Mouse (Mus musculus): Measurements from ENCODE around the gene Ptgir. TPM values are rescaled to one million over a fixed set of nuclear protein-coding genes. Genes with fewer than 3 reads are reported as not detected.
A peak's percentile ranks its signal among the peaks of the same experiment; 100 is the strongest.

Ptgir gene
- under 1 TPM in 1 of 2 experiments, not detected in 1; 0.10 TPM for total RNA-seq (2021)
- long read RNA-seq = 0 reads

DNA sequence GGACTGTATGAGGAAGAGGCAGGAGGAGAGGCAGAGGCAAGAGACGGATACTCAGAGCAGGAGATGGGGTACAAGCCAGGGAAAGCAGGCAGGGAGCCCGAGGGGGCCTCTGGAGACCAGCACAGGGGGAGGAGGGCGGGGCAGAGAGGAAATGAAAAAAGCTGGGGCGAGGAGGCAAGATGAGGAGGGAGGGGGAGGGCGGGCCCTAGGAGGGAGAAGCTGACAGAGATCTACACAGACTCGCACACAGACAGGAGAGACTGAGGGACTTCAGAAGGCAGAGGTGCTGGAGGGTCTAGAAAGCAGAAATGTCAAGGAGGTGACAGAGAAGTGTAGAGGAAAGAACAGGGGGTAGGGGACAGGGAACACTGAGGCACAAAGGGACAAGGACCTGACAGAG, at the start of gene Ptgir:
Gene Ptgir, plus strand, starts transcription at position 210 of the 400 bp plus-strand sequence.
- no peak for DNase-seq (ENCODE audit: low spot score in 2 of 2)

DNA sequence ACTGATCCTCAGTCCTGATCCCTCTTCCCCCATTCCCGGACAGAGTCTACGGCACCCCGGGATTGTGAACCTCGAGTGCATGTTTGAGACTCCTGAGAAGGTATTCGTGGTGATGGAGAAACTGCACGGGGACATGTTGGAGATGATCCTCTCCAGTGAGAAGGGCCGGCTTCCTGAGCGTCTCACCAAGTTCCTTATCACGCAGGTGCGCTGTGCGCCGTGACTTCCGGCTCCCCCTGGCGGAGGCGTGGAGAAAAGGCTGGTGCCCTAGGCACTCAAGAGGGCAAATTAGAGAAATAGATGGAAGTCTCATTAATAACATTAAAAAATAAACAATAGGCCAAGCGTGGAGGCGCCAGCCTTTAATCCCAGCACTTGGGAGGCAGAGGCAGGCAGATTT, 48.0 kb upstream of the Ptgir start:
- peak in 1 of 2 experiments; percentile 34 for DNase-seq (ENCODE audit: low spot score in 2 of 2)

DNA sequence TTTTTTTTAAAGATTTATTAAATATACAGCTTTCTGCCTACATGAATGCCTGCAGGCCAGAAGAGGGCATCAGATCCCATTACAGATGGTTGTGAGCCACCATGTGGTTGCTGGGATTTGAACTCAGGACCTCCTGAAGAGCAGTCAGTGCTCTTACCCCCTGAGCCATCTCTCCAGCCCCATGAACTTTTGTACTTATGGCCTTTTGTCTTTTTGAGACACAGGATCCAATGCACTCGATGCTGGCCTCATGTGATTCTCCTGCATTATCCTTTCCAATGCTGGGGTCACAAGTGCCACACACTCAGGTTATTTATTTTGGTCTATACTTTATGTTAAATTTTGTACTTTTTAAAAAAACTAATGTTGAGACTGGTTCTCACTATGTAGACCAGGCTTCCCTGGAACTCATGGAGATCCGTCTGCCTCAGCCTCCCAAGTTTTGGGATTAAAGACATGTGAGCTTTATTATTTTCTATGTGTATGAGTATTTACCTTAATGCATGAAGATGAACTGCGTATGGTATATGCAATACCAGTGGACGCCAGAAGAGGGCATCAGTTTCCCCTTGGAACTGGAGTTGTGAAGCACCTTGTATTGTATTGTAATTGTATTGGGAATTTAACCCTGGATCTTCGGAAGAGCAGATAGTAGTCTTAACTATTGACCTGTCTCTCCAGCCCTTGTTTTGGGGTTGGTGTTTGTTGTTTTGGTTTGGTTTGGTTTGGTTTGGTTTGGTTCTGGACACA, 46.2 kb upstream of the Ptgir start:
- peak in 1 of 2 experiments; percentile 76 for DNase-seq (ENCODE audit: low spot score in 2 of 2)

DNA sequence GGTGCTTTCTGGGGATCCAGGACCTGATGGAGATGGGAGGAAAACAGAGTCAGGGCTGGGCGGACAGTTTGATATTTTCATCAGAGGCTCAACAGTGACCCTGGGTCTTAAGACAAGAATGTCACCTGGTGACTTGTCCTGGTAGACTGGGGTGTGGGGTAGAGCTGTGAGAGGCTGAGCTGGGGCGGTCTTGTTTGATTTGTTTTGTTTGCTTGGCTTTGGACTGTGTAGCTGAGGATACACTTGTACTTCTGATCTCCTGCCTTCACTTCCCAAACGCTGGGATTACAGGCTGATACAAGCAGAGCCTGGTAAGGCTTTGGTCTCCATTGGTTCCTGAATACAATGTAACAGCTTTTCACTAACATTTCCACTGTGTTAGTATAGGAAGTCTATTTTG, 38.8 kb upstream of the Ptgir start:
- no peak for DNase-seq (ENCODE audit: low spot score in 2 of 2)

DNA sequence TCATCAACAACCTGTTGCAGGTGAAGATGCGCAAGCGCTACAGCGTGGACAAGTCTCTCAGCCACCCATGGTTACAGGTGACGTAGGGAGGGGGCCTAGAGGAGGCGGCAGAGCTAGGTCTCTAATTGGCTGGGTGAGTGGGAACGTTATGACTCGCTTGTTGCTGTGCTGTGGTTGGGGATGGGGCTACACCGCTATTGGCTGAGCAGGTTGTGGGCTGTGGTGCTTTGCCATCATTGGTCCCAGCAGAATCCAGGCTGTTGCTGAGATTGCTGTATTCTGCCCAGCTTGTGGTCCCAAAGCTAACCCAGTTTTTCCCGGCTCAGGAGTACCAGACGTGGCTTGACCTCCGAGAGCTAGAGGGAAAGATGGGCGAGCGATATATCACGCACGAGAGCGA, 36.8 kb upstream of the Ptgir start:
- peak; percentile 95 to 96 for DNase-seq (ENCODE audit: low spot score in 2 of 2)

DNA sequence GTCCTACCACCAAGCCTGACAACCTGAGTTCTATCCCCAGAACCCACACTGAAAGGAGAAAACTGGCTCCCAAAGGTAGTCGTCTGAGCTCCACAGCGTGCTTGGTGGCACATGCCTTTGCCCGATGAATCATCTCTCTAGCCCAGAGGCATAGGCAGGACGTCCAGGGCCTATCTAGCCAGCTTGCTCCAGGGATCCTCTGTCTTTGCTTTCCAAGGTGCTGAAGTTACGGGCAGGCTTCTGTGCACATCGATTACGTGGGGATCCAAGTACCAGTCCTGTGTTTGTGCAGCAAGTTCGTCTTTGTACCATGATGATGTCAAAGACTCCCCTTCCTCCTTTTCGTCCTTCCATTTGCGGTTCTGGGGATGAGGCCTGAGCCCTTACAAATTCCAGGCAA, 34.7 kb upstream of the Ptgir start:
- no peak for DNase-seq (ENCODE audit: low spot score in 2 of 2)

DNA sequence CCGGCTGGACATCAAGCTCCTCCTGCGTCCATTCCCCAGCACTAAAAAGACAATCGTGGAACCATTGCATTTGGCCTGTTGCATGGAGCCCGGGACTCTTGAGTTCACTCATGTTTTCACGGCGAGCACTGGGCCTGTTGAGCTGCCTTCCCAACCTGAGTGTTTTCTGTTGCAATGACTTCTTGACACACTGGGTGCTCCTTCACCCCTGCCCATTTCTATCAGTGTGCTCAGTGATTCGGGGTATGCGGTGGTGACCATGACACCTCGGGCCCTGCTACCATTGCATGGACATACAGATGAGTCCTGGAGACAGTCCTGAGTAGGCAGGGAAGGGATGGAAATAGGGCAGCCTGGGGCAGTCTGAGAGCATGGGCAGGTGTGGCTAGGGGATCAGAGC, 33.8 kb upstream of the Ptgir start:
- DNase-seq (ENCODE audit: low spot score in 2 of 2) = no peak

DNA sequence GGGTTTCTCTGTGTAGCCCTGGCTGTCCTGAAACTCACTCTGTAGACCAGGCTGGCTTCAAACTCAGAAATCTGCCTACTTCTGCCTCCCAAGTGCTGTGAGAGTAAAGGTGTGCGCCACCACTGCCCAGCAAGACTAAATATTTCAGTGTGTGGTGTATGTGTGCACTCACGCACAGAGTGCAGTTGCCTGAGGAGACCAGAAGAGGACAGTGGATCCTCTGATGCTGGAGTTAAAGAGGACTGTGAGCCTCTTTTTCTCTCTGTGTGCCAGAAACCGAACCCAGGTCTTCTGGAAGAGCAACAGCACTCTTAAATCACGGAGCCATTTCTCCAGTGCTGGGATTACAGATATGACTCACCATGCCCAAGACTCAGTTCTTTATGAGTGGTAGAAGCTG, 32.9 kb upstream of the Ptgir start:
- no peak for DNase-seq (ENCODE audit: low spot score in 2 of 2)

DNA sequence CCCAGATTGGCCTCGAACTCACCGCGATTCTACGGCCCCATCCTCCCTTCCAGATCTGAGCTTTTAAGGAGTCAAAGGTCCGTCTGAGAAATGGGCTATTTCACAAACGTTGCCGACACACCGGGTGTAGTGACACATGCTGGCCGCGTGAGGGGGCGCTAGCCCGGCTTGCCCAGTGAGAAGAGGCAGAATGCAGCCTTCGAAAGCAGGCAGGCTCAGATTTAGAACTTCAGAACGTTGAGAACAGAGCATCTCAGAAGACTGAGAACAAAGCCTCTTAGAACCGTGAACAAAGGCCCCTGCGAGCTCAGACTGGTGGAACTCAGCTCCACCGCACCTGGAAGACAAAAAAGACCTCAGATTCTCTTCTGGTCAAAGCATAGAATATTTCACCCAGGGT, 32.1 kb upstream of the Ptgir start:
- peak; percentile 73 to 84 for DNase-seq (ENCODE audit: low spot score in 2 of 2)

DNA sequence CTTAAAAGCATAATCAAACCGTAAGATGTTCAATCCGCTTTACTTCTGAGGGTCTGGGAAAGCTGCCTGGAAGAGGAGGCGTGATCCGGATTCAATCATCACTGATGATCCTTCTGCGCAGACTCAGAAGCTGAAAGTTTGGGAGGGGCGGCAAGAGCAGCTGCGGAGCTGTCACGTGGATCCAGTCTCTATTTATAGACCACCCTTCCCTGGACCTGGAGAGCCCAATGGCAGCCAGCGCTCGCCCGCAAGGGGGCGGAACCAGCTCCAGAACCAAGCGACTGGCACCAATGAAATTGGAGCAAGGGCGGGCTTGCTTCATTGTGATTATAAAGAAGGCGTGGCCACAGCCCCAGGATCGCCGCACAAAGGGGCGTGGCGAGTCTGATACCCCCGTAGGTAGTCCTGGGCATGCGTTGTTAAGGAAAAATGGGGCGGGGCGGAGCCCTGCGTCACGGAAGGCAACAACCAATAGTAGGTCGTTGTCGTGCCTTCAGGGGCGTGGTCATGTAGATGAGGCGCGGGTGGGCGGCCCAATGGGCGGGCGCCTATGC, 31.5 kb upstream of the Ptgir start:
- peak; percentile 100 for DNase-seq (ENCODE audit: low spot score in 2 of 2)

DNA sequence AGATGAGACGGTGACA, 31.2 kb upstream of the Ptgir start, which contains the start of gene Dact3:
Gene Dact3, plus strand, starts transcription at position 8 of the 16 bp plus-strand sequence.
- DNase-seq (ENCODE audit: low spot score in 2 of 2) = no peak

DNA sequence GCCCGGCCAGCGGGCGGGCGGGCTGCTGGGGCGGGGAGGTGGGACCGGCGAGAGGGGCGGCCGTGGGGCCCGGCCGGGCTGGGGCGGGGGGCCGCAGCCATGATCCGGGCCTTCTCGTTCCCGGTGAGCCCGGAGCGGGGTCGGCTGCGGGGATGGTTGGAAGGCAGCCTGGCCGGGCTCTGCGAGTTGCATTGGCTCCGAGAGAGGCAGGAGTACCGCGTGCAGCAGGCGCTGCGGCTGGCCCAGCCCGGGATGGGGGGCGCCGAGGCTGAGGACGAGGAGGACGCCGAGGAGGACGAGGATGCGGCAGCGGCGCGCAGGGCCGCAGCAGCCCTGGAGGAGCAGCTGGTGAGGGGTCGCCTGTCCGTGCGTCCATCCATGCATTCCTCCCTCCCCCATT, 31.0 kb upstream of the Ptgir start:
- no peak for DNase-seq (ENCODE audit: low spot score in 2 of 2)

DNA sequence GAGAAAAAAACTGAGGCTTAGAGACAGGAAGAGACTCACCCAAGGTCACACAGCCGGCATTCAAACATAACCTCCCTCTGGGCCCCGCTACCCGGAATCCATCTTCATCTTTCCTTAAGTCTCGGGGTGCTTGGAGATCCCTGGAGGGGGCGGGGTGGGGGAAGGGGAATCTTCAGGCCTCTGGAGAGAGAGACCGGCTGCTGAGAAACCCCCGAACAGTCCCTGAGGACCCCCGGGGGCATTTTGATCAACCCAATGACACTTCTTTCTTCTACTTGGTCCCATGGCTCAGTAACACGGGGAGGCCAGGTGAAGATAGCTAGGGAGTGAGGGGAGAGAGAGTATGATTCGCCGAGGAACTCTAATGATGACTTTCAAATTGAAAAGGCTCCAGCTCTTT, 30.3 kb upstream of the Ptgir start:
- no peak for DNase-seq (ENCODE audit: low spot score in 2 of 2)

DNA sequence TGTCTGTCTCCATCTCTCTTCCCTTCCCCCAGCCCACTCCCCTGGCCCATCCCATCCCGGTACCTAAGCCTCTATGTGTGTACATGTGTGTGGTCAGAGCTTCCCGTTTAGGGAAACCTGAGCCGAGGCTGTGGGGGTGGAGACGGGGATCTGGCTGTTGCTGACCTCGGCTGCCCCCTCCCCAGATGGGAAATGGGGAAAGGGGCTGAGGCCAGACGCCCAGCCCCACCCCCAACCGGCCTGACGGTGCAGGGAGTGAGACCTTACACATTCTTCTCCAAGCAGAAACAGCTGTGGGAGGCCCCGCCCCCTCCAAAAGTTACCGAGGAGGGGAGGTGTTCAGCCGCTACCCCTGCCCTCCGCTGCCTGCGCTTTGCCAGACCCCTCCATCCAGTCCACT, 29.7 kb upstream of the Ptgir start:
- no peak for DNase-seq (ENCODE audit: low spot score in 2 of 2)

DNA sequence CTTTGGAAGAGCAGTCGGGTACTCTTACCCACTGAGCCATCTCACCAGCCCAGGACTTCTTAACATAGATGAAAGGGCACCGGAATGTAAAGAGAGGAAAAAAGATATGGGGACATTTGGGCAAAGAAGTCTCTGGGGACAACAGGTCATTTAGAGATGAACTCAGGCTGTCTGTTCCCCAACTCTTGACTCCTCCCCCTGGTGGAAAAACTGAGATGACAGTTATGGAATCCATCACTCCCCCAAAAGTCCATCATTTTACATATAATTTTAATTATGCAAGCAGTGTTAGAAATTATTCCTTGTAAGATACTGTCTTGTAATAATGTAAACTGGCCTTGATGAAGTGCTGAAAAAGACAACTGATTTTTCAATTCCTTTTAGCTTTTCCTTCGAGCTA, 28.6 kb upstream of the Ptgir start:
- DNase-seq (ENCODE audit: low spot score in 2 of 2) = no peak

DNA sequence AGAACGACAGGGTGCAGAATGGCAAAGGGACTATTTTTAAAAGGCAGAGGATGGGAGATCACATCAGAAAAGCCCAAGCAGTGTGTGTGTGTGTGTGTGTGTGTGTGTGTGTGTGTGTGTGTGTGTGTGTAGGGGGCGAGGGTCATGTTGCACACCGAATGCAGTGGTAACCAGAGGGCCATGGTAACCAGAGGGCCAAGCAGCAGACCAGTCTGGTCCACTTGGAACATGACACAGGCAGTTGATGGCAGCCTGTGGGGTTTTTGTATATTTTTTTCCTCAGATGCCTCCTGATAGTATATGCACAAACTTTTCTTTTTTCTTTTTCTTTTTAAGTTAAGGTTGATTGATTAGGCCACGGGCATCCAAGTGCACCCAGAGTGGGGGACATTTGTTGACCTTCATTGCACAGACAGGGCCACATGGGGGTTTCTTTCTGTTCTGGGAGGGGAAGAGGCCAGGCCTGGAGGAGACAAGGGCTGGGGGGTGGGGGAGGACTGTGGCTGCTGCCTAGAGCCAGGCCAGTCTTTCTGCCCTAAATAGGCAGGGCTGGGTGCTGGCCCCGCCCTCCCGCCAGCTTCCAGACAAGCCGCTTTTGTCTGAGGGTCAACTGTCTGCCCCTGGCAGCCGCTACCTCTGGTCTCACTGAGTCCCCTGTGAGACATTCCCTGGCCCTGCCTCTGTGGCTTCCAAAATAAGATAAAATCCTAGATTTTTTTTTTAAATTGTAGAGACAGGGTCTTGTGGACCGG, 26.3 kb upstream of the Ptgir start:
- peak in 1 of 2 experiments; percentile 65 for DNase-seq (ENCODE audit: low spot score in 2 of 2)

DNA sequence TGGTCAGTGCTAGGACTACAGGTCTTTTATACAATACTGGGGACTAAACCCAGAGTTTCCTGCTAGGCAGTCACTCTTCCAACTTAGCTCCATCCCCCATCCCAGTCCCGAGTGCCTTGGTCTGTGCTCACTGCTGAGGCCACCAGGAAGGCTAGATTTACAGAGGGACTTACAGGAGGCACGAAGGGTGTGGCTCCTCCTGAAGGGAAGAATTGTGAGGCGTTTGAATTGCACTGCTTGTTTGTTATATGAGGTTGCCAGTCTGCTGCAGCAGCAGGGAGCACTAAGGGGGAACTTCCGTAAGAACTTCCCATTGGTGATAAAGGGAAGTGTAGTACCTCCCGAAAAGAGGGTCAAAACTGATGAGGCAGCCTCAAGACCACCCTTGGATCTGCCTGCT, 25.7 kb upstream of the Ptgir start:
- no peak for DNase-seq (ENCODE audit: low spot score in 2 of 2)

DNA sequence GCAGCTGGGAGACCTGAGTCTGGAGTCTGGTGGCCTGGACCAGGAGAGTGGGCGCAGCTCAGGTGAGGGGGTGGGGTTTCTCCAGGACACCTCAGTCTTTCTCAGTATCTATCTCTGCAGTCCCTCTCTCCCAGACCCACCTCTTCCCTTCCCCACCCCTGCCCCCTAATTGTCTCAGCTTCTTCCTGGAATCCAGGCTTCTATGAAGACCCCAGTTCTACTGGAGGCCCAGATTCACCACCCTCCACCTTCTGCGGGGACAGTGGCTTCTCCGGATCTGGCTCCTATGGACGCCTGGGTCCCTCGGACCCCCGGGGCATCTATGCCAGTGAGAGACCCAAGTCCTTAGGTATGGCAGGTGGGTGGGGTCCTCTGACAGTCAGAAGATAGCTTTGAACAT, 23.1 kb upstream of the Ptgir start:
- no peak for DNase-seq (ENCODE audit: low spot score in 2 of 2)

DNA sequence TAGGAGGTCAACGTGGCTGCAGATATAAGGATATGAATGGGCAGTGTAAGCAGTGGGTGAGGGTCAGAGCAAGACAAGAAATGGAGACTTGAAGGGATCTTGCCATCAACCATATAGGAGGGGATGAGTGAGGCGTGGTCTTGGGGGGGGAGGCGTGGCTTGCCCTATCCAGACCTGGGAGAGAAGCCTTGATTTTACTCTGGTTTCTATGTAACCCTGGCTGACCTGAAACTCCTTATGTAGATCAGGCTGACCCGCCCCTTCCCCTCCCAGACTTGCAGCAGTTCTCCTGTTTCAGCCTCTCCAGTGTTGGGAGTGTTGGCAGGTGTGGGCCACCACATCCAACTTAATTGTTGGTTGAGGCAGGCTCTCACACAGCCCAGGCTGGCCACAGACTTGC, 22.0 kb upstream of the Ptgir start:
- no peak for DNase-seq (ENCODE audit: low spot score in 2 of 2)

DNA sequence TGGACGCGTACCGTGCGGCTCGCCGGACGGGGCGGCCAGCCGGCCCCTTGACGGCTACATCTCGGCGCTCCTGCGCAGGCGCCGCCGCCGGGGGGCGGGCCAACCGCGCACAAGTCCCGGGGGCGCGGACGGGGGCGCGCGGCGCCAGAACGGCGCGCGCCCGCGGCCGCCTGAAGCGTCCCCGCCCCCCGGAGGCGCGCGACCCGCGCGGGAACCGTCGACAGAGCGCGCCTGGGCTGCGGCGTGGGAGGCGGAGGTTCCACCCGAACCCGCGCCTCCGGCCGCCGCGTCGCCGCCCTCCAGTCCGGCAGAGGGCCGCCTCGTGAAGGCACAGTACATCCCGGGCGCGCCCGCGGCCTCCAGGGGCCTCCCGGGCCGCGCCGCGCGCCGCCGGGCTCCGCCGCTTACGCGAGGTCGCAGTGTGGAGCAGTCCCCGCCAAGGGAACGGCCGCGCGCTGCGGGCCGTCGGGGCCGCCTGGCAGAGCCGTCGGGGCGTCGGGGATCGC, 21.0 kb upstream of the Ptgir start:
- no peak for DNase-seq (ENCODE audit: low spot score in 2 of 2)

DNA sequence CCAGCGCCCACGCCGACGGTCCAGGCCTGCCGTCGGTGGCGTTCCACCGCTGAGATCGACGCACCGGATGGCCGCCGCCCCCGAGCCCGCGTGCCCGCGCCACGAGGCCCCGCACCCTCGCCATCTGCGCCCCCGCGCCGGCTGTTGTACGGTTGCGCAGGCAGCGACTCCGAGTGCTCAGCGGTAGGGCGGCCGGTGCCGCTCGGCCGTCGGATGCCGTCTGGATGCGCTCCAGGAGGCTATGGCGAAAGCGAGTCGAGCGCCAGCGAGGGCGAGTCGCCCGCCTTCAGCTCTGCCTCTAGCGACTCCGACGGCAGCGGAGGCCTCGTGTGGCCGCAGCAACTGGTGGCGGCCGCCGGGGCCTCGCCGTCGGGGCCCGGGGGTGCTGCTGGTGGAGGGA, 20.4 kb upstream of the Ptgir start:
- DNase-seq (ENCODE audit: low spot score in 2 of 2) = no peak

DNA sequence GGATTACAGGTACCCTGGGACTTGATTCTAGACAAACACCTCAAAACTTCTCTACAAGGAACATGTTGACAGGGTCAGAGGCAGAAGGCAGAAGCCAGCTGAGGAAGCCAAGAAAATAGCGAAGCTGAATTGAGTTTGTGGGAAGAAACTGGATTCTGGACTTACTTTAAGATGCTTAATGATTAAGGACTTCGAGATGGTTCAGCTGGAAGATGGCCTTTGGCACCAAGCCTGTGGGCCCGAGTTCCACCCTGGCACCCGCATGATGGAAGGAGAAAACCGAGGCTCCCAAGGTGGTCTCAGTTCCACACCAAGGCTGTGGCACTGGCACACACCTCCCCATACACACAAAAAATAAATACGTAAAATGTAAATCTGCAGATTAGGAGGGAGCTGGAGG, 15.8 kb upstream of the Ptgir start:
- DNase-seq (ENCODE audit: low spot score in 2 of 2) = no peak

DNA sequence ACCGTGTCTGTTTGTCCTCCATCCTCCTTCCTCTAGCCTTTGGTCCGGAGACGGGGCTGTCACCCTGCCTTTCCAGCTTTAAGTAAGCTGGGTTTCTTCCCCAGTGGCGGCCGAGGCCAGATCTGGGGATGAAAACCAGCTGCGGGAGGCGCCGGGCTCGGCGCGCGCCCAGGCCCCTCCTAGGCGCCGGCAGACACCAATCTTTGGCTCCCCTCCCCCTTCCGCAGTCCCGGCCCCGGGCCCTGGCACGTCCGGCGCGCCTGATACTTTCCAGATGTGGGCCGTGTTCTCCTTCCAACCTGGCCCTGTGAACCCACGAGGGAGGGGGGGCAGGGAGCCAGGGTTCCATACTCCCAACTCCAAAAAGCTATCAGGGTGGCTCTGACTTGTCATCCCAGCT, 15.3 kb upstream of the Ptgir start:
- no peak for DNase-seq (ENCODE audit: low spot score in 2 of 2)
